Mouse (Mus musculus) adrenal gland, adult 2 months (tissue): ENCODE results near the gene Olfr558. TPM values are rescaled to one million over a fixed set of nuclear protein-coding genes. Genes with fewer than 3 reads are reported as not detected.

Source experiments
- DNase-seq: peaks from one replicate; pipeline ENCODE4 v3.0.0; 2021
- long read RNA-seq: library from polyadenylated mRNA; stranded (forward); transcript quantifications from one replicate; pipeline ENCODE4 v2.0.0, GENCODE M21; 2021
- polyA plus RNA-seq: library from polyadenylated mRNA; depleted of rRNA; stranded (reverse); fragments of >200 nt; gene quantifications from 2 replicates; pipeline ENCODE4 v1.2.3, GENCODE M21; 2012; rRNA removed
- total RNA-seq, 2 experiments: library from RNA; stranded (reverse); gene quantifications; 2 replicates each; pipeline ENCODE4 v1.2.3; 2021

Olfr558 gene
- total RNA-seq (under 1 TPM; 0.26 to 0.31 TPM), polyA plus RNA-seq (0.38 and 0.51 TPM in 2 replicates)
- long read RNA-seq, partial matches to known transcripts = 0 of 2 reads
- long read RNA-seq, other reads (novel, unspliced or antisense) = 0 of 2 reads

- no peak for DNase-seq
These were observed at the start of gene Olfr558 for GRCm38 (mm10) chr7:102701915-102702314. Olfr558 (plus strand) TSS chr7:102702215.

GRCm38 (mm10) chr7:102658523-102658922, 43.5 kb upstream of the Olfr558 start, which contains the start of gene Olfr555:
Olfr555 (plus strand) TSS chr7:102658823.
- no peak for DNase-seq

GRCm38 (mm10) chr7:102664599-102664998, 37.4 kb upstream of the Olfr558 start, which contains the start of gene Olfr556:
Olfr556 (plus strand) TSS chr7:102664899.
- no peak for DNase-seq

GRCm38 (mm10) chr7:102665378-102665777, 36.6 kb upstream of the Olfr558 start:
- no peak for DNase-seq

- no peak for DNase-seq
These were observed 25.8 kb upstream of the Olfr558 start for GRCm38 (mm10) chr7:102676225-102676624.

- DNase-seq = no peak
These were observed 20.1 kb upstream of the Olfr558 start for GRCm38 (mm10) chr7:102681916-102682315.

GRCm38 (mm10) chr7:102686944-102687501, 15.0 kb upstream of the Olfr558 start, which contains the start of gene Trim68:
Trim68 (minus strand) TSS chr7:102687327.
- DNase-seq = peak; percentile 95

- DNase-seq = peak; percentile 29
These were observed 6.5 kb upstream of the Olfr558 start, which contains the start of gene Olfr557 for GRCm38 (mm10) chr7:102695358-102696125. Olfr557 (plus strand) TSS chr7:102695910.

GRCm38 (mm10) chr7:102698461-102698860, 3.6 kb upstream of the Olfr558 start:
- DNase-seq = no peak

GRCm38 (mm10) chr7:102718970-102719369, 17.0 kb downstream of the Olfr558 start, which contains the start of gene Olfr33:
Olfr33 (minus strand) TSS chr7:102719070.
- no peak for DNase-seq

GRCm38 (mm10) chr7:102727391-102727790, 25.4 kb downstream of the Olfr558 start, which contains the start of gene Olfr559:
Olfr559 (minus strand) TSS chr7:102727491.
- no peak for DNase-seq

- no peak for DNase-seq
These were observed 31.8 kb downstream of the Olfr558 start for GRCm38 (mm10) chr7:102733793-102734192.

GRCm38 (mm10) chr7:102737705-102738104, 35.7 kb downstream of the Olfr558 start:
- DNase-seq = no peak

GRCm38 (mm10) chr7:102752086-102752485, 50.1 kb downstream of the Olfr558 start:
- no peak for DNase-seq

GRCm38 (mm10) chr7:102759266-102759665, 57.3 kb downstream of the Olfr558 start, which contains the start of the genes Olfr560 and Olfr78:
Olfr560 (minus strand) TSS chr7:102759366.
Olfr78 (minus strand) TSS chr7:102759471.
- DNase-seq = no peak

Other genes starting within 250 kb of the Olfr558 start
- not detected for gene Olfr543, start 220.5 kb upstream of the Olfr558 start, total RNA-seq
- not detected in 2 replicates for gene Olfr543, start 220.5 kb upstream of the Olfr558 start, polyA plus RNA-seq
- not detected for gene Olfr544, start 213.9 kb upstream of the Olfr558 start, total RNA-seq
- not detected in 2 replicates for gene Olfr544, start 213.9 kb upstream of the Olfr558 start, polyA plus RNA-seq
- not detected for gene Olfr545, start 202.6 kb upstream of the Olfr558 start, total RNA-seq
- gene Olfr545, start 202.6 kb upstream of the Olfr558 start, polyA plus RNA-seq = not detected in 2 replicates
- not detected for gene Olfr547, start 167.5 kb upstream of the Olfr558 start, total RNA-seq
- gene Olfr547, start 167.5 kb upstream of the Olfr558 start, polyA plus RNA-seq = not detected in 2 replicates
- not detected for gene Olfr548-ps1, start 161.3 kb upstream of the Olfr558 start, total RNA-seq
- gene Olfr548-ps1, start 161.3 kb upstream of the Olfr558 start, polyA plus RNA-seq = not detected in 2 replicates
- not detected for gene Olfr549, start 152.3 kb upstream of the Olfr558 start, total RNA-seq
- gene Olfr549, start 152.3 kb upstream of the Olfr558 start, polyA plus RNA-seq = not detected in 2 replicates
- 10 to 100 TPM; 11.7 to 16.0 TPM for gene Trim21, start 136.7 kb upstream of the Olfr558 start, total RNA-seq
- 2.4 and 3.2 TPM in 2 replicates for gene Trim21, start 136.7 kb upstream of the Olfr558 start, polyA plus RNA-seq
- gene Olfr550, start 130.8 kb upstream of the Olfr558 start, total RNA-seq = not detected
- not detected in 2 replicates for gene Olfr550, start 130.8 kb upstream of the Olfr558 start, polyA plus RNA-seq
- not detected for gene Olfr551, start 110.3 kb upstream of the Olfr558 start, total RNA-seq
- gene Olfr551, start 110.3 kb upstream of the Olfr558 start, polyA plus RNA-seq = not detected in 2 replicates
- under 1 TPM in 1 of 2 experiments, not detected in 1; 0.14 TPM for gene Olfr552, start 104.4 kb upstream of the Olfr558 start, total RNA-seq
- gene Olfr552, start 104.4 kb upstream of the Olfr558 start, polyA plus RNA-seq = not detected in 2 replicates
- not detected for gene Olfr553, start 84.0 kb upstream of the Olfr558 start, total RNA-seq
- gene Olfr553, start 84.0 kb upstream of the Olfr558 start, polyA plus RNA-seq = not detected in 2 replicates
- gene Olfr554, start 63.8 kb upstream of the Olfr558 start, total RNA-seq = not detected
- not detected in 2 replicates for gene Olfr554, start 63.8 kb upstream of the Olfr558 start, polyA plus RNA-seq
- not detected for gene Olfr555, start 43.4 kb upstream of the Olfr558 start, total RNA-seq
- gene Olfr555, start 43.4 kb upstream of the Olfr558 start, polyA plus RNA-seq = not detected in 2 replicates
- not detected for gene Olfr556, start 37.3 kb upstream of the Olfr558 start, total RNA-seq
- gene Olfr556, start 37.3 kb upstream of the Olfr558 start, polyA plus RNA-seq = not detected in 2 replicates
- gene Trim68, start 14.9 kb upstream of the Olfr558 start, total RNA-seq = 1 to 10 TPM; 6.9 to 8.4 TPM
- 9.4 and 10.1 TPM in 2 replicates for gene Trim68, start 14.9 kb upstream of the Olfr558 start, polyA plus RNA-seq
- not detected for gene Olfr557, start 6.3 kb upstream of the Olfr558 start, total RNA-seq
- gene Olfr557, start 6.3 kb upstream of the Olfr558 start, polyA plus RNA-seq = 0.03 TPM in 1 of 2 replicates, not detected in the other
- not detected for gene Olfr33, start 16.9 kb downstream of the Olfr558 start, total RNA-seq
- gene Olfr33, start 16.9 kb downstream of the Olfr558 start, polyA plus RNA-seq = 0.11 TPM in 1 of 2 replicates, not detected in the other
- not detected for gene Olfr559, start 25.3 kb downstream of the Olfr558 start, total RNA-seq
- gene Olfr559, start 25.3 kb downstream of the Olfr558 start, polyA plus RNA-seq = not detected in 2 replicates
- not detected for gene Olfr560, start 57.2 kb downstream of the Olfr558 start, total RNA-seq
- gene Olfr560, start 57.2 kb downstream of the Olfr558 start, polyA plus RNA-seq = not detected in 2 replicates
- under 1 TPM in 1 of 2 experiments, not detected in 1; 0.24 TPM for gene Olfr78, start 57.3 kb downstream of the Olfr558 start, total RNA-seq
- gene Olfr78, start 57.3 kb downstream of the Olfr558 start, polyA plus RNA-seq = 0.19 and 0.46 TPM in 2 replicates
- not detected for gene Olfr561, start 69.0 kb downstream of the Olfr558 start, total RNA-seq
- gene Olfr561, start 69.0 kb downstream of the Olfr558 start, polyA plus RNA-seq = not detected in 2 replicates
- gene Olfr564, start 101.3 kb downstream of the Olfr558 start, total RNA-seq = not detected
- not detected in 2 replicates for gene Olfr564, start 101.3 kb downstream of the Olfr558 start, polyA plus RNA-seq
- gene Olfr566, start 156.6 kb downstream of the Olfr558 start, total RNA-seq = not detected
- not detected in 2 replicates for gene Olfr566, start 156.6 kb downstream of the Olfr558 start, polyA plus RNA-seq
- gene Olfr568, start 174.9 kb downstream of the Olfr558 start, total RNA-seq = not detected
- not detected in 2 replicates for gene Olfr568, start 174.9 kb downstream of the Olfr558 start, polyA plus RNA-seq
- not detected for gene Olfr569, start 188.7 kb downstream of the Olfr558 start, total RNA-seq
- gene Olfr569, start 188.7 kb downstream of the Olfr558 start, polyA plus RNA-seq = not detected in 2 replicates
- not detected for gene Olfr570, start 192.4 kb downstream of the Olfr558 start, total RNA-seq
- gene Olfr570, start 192.4 kb downstream of the Olfr558 start, polyA plus RNA-seq = not detected in 2 replicates
- not detected for gene Olfr571, start 215.3 kb downstream of the Olfr558 start, total RNA-seq
- gene Olfr571, start 215.3 kb downstream of the Olfr558 start, polyA plus RNA-seq = not detected in 2 replicates
- gene Olfr572, start 222.2 kb downstream of the Olfr558 start, total RNA-seq = not detected
- not detected in 2 replicates for gene Olfr572, start 222.2 kb downstream of the Olfr558 start, polyA plus RNA-seq
- not detected for gene Olfr573-ps1, start 240.4 kb downstream of the Olfr558 start, total RNA-seq
- gene Olfr573-ps1, start 240.4 kb downstream of the Olfr558 start, polyA plus RNA-seq = not detected in 2 replicates
- not detected for gene Olfr574, start 246.3 kb downstream of the Olfr558 start, total RNA-seq
- not detected in 2 replicates for gene Olfr574, start 246.3 kb downstream of the Olfr558 start, polyA plus RNA-seq